Mouse (Mus musculus) MEL (cell line): Measurements from ENCODE around the gene Rnf7. TPM values are rescaled to one million over a fixed set of nuclear protein-coding genes. Genes with fewer than 3 reads are reported as not detected.

ENCODE experiments used
- DNase-seq: peaks from one replicate; pipeline ENCODE4 v3.0.0; 2011; ENCODE audit warnings: low read depth, low spot score
- H3K27ac ChIP-seq: 2 replicates; pipeline ENCODE4 v1.5.1; 2012; ENCODE audit warnings: low read depth, mild to moderate bottlenecking, control low read depth, low read length, moderate library complexity; ENCODE audit not compliant: control insufficient read depth
- H3K27me3 ChIP-seq, 2 experiments: fragments of 150-350 bp in 1 of 2; sonication (generic) in 1 of 2; 2 replicates each; pipeline ENCODE4 v1.6.1; 2012; ENCODE audit warnings: low read length in 2 of 2, mild to moderate bottlenecking in 2 of 2, improper control_type of control experiment in 1 of 2, moderate library complexity in 1 of 2; ENCODE audit not compliant: insufficient read depth in 2 of 2, control insufficient read depth in 1 of 2
- H3K36me3 ChIP-seq, 2 experiments: 2 replicates each; pipeline ENCODE4 v1.6.1; 2012 to 2014; ENCODE audit warnings: low read length in 2 of 2, improper control_type of control experiment in 1 of 2, inconsistent platforms in 1 of 2, mild to moderate bottlenecking in 1 of 2; ENCODE audit not compliant: insufficient read depth in 2 of 2, control insufficient read depth in 1 of 2
- H3K4me1 ChIP-seq, 2 experiments: fragments of 150-350 bp in 1 of 2; sonication (generic) in 1 of 2; 2 replicates each; pipeline ENCODE4 v1.6.1; 2012; ENCODE audit warnings: low read length in 2 of 2, improper control_type of control experiment in 1 of 2, mild to moderate bottlenecking in 1 of 2; ENCODE audit not compliant: insufficient read depth in 2 of 2, control insufficient read depth in 1 of 2
- H3K4me3 ChIP-seq, 2 experiments: fragments of 150-350 bp in 1 of 2; sonication (generic) in 1 of 2; 2 replicates each; pipeline ENCODE4 v1.5.1; 2012; ENCODE audit warnings: low read depth in 2 of 2, low read length in 2 of 2, mild to moderate bottlenecking in 2 of 2, moderate library complexity in 2 of 2, control low read depth in 1 of 2, improper control_type of control experiment in 1 of 2; ENCODE audit not compliant: control insufficient read depth in 1 of 2, insufficient read depth in 1 of 2
- H3K79me2 ChIP-seq: 2 replicates; pipeline ENCODE4 v1.6.1; 2012; ENCODE audit warnings: mild to moderate bottlenecking, low read length, moderate library complexity; ENCODE audit not compliant: control insufficient read depth, poor library complexity, insufficient read depth
- H3K9ac ChIP-seq: 2 replicates; pipeline ENCODE4 v1.6.1; 2012; ENCODE audit warnings: low read depth, mild to moderate bottlenecking, control low read depth, low read length, moderate library complexity; ENCODE audit not compliant: control insufficient read depth, poor library complexity, severe bottlenecking
- H3K9me3 ChIP-seq: fragments of 150-350 bp; sonication (generic); replicated peaks from 2 replicates; pipeline ENCODE4 v1.6.1; 2012; ENCODE audit warnings: mild to moderate bottlenecking, low read length, improper control_type of control experiment, moderate library complexity; ENCODE audit not compliant: insufficient read depth
- CTCF ChIP-seq, 3 experiments: IDR thresholded peaks in 2 of 3; conservative IDR thresholded peaks in 1 of 3; 2 replicates each; pipeline ENCODE4 v1.5.1; 2011 to 2012; ENCODE audit warnings: low read length in 3 of 3, low read depth in 2 of 3, mild to moderate bottlenecking in 2 of 3, improper control_type of control experiment in 1 of 3, inconsistent platforms in 1 of 3, mixed read lengths in 1 of 3, moderate library complexity in 1 of 3; ENCODE audit not compliant: control insufficient read depth in 1 of 3, insufficient read depth in 1 of 3, poor library complexity in 1 of 3, severe bottlenecking in 1 of 3
- E2F4 ChIP-seq: IDR thresholded peaks from 2 replicates; pipeline ENCODE4 v1.6.1; 2011; ENCODE audit warnings: low read depth, low read length, improper control_type of control experiment, borderline replicate concordance
- ELF1 ChIP-seq: IDR thresholded peaks from 2 replicates; pipeline ENCODE4 v1.6.1; 2014; ENCODE audit warnings: low read depth, mild to moderate bottlenecking, inconsistent platforms, low read length, improper control_type of control experiment, moderate library complexity
- GABPA ChIP-seq: IDR thresholded peaks from 2 replicates; pipeline ENCODE4 v1.6.1; 2012; ENCODE audit warnings: low read depth, mild to moderate bottlenecking, inconsistent platforms, low read length, improper control_type of control experiment, moderate library complexity
- HCFC1 ChIP-seq: IDR thresholded peaks from 2 replicates; pipeline ENCODE4 v1.6.1; 2012; ENCODE audit warnings: low read depth, mild to moderate bottlenecking, inconsistent platforms, low read length, improper control_type of control experiment, moderate library complexity
- JUND ChIP-seq: IDR thresholded peaks from 2 replicates; pipeline ENCODE4 v1.6.1; 2011; ENCODE audit warnings: low read depth, mild to moderate bottlenecking, improper control_type of control experiment, low read length
- KAT2A ChIP-seq: conservative IDR thresholded peaks from 2 replicates; pipeline ENCODE4 v1.6.1; 2012; ENCODE audit warnings: low read depth, low read length, improper control_type of control experiment, inconsistent platforms
- MAFK ChIP-seq: IDR thresholded peaks from 2 replicates; pipeline ENCODE4 v1.6.1; 2011; ENCODE audit warnings: low read depth, mild to moderate bottlenecking, low read length, improper control_type of control experiment, borderline replicate concordance
- MAZ ChIP-seq: IDR thresholded peaks from 2 replicates; pipeline ENCODE4 v1.6.1; 2012; ENCODE audit warnings: low read depth, mild to moderate bottlenecking, inconsistent platforms, low read length, improper control_type of control experiment
- MYB ChIP-seq: IDR thresholded peaks from 2 replicates; pipeline ENCODE4 v1.6.1; 2011; ENCODE audit warnings: mild to moderate bottlenecking, low read depth, low read length, improper control_type of control experiment
- MYC ChIP-seq: IDR thresholded peaks from 2 replicates; pipeline ENCODE4 v1.6.1; 2011; ENCODE audit warnings: low read depth, mild to moderate bottlenecking, low read length, improper control_type of control experiment, moderate library complexity
- POLR2AphosphoS2 ChIP-seq: IDR thresholded peaks from 2 replicates; pipeline ENCODE4 v1.6.1; 2011; ENCODE audit warnings: low read length, improper control_type of control experiment
- POLR2AphosphoS5 ChIP-seq: IDR thresholded peaks from 2 replicates; pipeline ENCODE4 v1.6.1; 2012; ENCODE audit warnings: low read depth, borderline replicate concordance, mild to moderate bottlenecking, inconsistent platforms, low read length, moderate library complexity, mixed read lengths
- RAD21 ChIP-seq: IDR thresholded peaks from 2 replicates; pipeline ENCODE4 v1.6.1; 2011; ENCODE audit warnings: mild to moderate bottlenecking, low read depth, low read length, improper control_type of control experiment
- RCOR1 ChIP-seq: IDR thresholded peaks from 2 replicates; pipeline ENCODE4 v1.6.1; 2012; ENCODE audit warnings: low read depth, mild to moderate bottlenecking, inconsistent platforms, low read length, improper control_type of control experiment
- SIN3A ChIP-seq: IDR thresholded peaks from 2 replicates; pipeline ENCODE4 v1.6.1; 2012; ENCODE audit warnings: low read length, improper control_type of control experiment, inconsistent platforms
- SMC3 ChIP-seq: IDR thresholded peaks from 2 replicates; pipeline ENCODE4 v1.6.1; 2011; ENCODE audit warnings: low read depth, low read length, improper control_type of control experiment
- USF1 ChIP-seq: IDR thresholded peaks from 2 replicates; pipeline ENCODE4 v1.6.1; 2014; ENCODE audit warnings: low read depth, mild to moderate bottlenecking, inconsistent platforms, low read length, improper control_type of control experiment, moderate library complexity
- USF2 ChIP-seq, 2 experiments: IDR thresholded peaks; 2 replicates each; pipeline ENCODE4 v1.6.1; 2011 to 2012; ENCODE audit warnings: improper control_type of control experiment in 2 of 2, low read length in 2 of 2, borderline replicate concordance in 1 of 2, inconsistent platforms in 1 of 2, low read depth in 1 of 2, mild to moderate bottlenecking in 1 of 2; ENCODE audit not compliant: insufficient read depth in 1 of 2
- ZC3H11A ChIP-seq: IDR thresholded peaks from 2 replicates; pipeline ENCODE4 v1.6.1; 2012; ENCODE audit warnings: low read depth, mild to moderate bottlenecking, inconsistent platforms, low read length, improper control_type of control experiment
- ZNF384 ChIP-seq: IDR thresholded peaks from 2 replicates; pipeline ENCODE4 v1.6.1; 2012; ENCODE audit warnings: low read depth, mild to moderate bottlenecking, inconsistent platforms, low read length, improper control_type of control experiment
- polyA plus RNA-seq, 2 experiments: library from polyadenylated mRNA; stranded (reverse) in 1 of 2; unstranded in 1 of 2; fragments of >175 nt in 1 of 2; fragments of >200 nt in 1 of 2; gene quantifications; 2 replicates each; pipeline versions ENCODE4 v1.2.1 to v1.2.4; 2012; ENCODE audit warnings: low replicate concordance in 2 of 2, low read depth in 1 of 2; ENCODE audit not compliant: insufficient read length in 2 of 2, insufficient read depth in 1 of 2, missing spikeins in 1 of 2
- total RNA-seq: library from RNA; depleted of rRNA; stranded (reverse); fragments of 300-350 nt; gene quantifications from 2 replicates; pipeline ENCODE4 v1.2.3, GENCODE M21; 2012; rRNA removed

Rnf7 gene
- total and polyA plus RNA-seq, 3 experiments: 105 to 157 TPM; not detected in 1

- TF ChIP-seq MAFK (no peak), JUND (no peak), RAD21 (no peak), POLR2AphosphoS5 (no peak), RCOR1 (no peak)
- no peak overlapping the region for H3K9ac ChIP-seq
- no peak overlapping the region for H3K27ac ChIP-seq
- no peaks in the 10 kb centered on the region for H3K4me1 ChIP-seq
- H3K4me3 ChIP-seq: no peak overlapping the region
- no peak for DNase-seq
- no peaks in the 10 kb centered on the region for H3K36me3 ChIP-seq
- H3K9me3 ChIP-seq: no peaks in the 10 kb centered on the region
- no peaks in the 10 kb centered on the region for H3K79me2 ChIP-seq
- H3K27me3 ChIP-seq: peaks cover 0 to 1% of the 10 kb centered on the region in 2 experiments; a peak in 1 of 4 replicates
Measured at GRCm38 (mm10) chr9:96428336-96429046, 50.0 kb downstream of the Rnf7 start.

DNA sequence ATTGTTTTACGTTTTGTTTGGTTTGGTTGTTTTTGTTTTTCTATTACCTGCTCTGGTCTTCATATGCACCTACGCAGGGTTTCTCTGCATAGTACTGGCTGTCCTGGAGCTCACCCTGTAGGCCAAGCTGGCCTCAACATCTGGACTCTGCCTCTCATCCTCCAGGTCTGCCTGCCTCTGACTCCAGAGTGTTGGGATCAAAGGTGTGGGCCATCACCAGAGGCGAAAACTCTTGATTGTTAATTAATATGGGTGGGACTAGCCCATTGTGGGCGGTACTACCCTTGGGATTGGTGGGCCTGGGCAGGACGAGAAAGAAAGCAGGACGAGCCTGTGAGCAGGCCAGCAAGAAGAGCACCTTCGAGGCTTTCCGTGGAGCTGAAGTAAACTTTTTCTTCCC lies 54.4 kb downstream of the Rnf7 start:
- no peak overlapping the region for H3K9ac ChIP-seq
- H3K79me2 ChIP-seq: no peaks in the 10 kb centered on the region
- no peaks in the 10 kb centered on the region for H3K36me3 ChIP-seq
- H3K4me1 ChIP-seq: peaks cover 3 to 5% of the 10 kb centered on the region in 2 experiments; a peak in 3 of 4 replicates
- no peak overlapping the region for H3K27ac ChIP-seq
- H3K9me3 ChIP-seq: no peaks in the 10 kb centered on the region
- DNase-seq: no peak
- H3K4me3 ChIP-seq: no peak overlapping the region
- TF ChIP-seq E2F4 (no peak), USF2 (IDR thresholded peaks at IDR 0.05; ENCODE audit: borderline replicate concordance in 1 of 2, insufficient read depth in 1 of 2, low read depth in 1 of 2, low read length in 2 of 2) (no peak), POLR2AphosphoS2 (no peak), MYB (no peak), KAT2A (no peak), HCFC1 (no peak), SMC3 (no peak), SIN3A (no peak), GABPA (no peak), CTCF (IDR thresholded peaks at IDR 0.05 in 2 of 3, conservative IDR thresholded peaks at IDR 0.05 in 1 of 3; ENCODE audit: control insufficient read depth in 1 of 3, insufficient read depth in 1 of 3, low read depth in 2 of 3, low read length in 3 of 3, poor library complexity in 1 of 3, severe bottlenecking in 1 of 3) (no peak), MAZ (no peak), ELF1 (no peak), USF1 (no peak), ZC3H11A (no peak), ZNF384 (no peak), MYC (no peak)
- no peaks in the 10 kb centered on the region; a peak in 1 of 4 replicates for H3K27me3 ChIP-seq

Other genes starting within 250 kb of the Rnf7 start
- 57.8 TPM in 2 replicates for gene Atp1b3, start 114.2 kb downstream of the Rnf7 start, total RNA-seq
- 10 to 100 TPM in 1 of 2 experiments, not detected in 1; 70.6 TPM for gene Atp1b3, start 114.2 kb downstream of the Rnf7 start, polyA plus RNA-seq
- gene Gm28729, start 46.6 kb upstream of the Rnf7 start, total RNA-seq: not detected in 2 replicates
- gene Gm28729, start 46.6 kb upstream of the Rnf7 start, polyA plus RNA-seq: not detected
- gene Rasa2, start 152.9 kb upstream of the Rnf7 start, total RNA-seq: 9.5 and 11.3 TPM in 2 replicates
- 10 to 100 TPM in 1 of 2 experiments, not detected in 1; 11.3 TPM for gene Rasa2, start 152.9 kb upstream of the Rnf7 start, polyA plus RNA-seq